Mouse (Mus musculus) kidney, postnatal 10 days (tissue): ENCODE measurements around the gene Kcnn1.

Experiments used
- DNase-seq: peaks from one replicate; pipeline ENCODE4 v3.0.0; 2021; ENCODE audit warnings: mixed read lengths

The Kcnn1 gene

DNA sequence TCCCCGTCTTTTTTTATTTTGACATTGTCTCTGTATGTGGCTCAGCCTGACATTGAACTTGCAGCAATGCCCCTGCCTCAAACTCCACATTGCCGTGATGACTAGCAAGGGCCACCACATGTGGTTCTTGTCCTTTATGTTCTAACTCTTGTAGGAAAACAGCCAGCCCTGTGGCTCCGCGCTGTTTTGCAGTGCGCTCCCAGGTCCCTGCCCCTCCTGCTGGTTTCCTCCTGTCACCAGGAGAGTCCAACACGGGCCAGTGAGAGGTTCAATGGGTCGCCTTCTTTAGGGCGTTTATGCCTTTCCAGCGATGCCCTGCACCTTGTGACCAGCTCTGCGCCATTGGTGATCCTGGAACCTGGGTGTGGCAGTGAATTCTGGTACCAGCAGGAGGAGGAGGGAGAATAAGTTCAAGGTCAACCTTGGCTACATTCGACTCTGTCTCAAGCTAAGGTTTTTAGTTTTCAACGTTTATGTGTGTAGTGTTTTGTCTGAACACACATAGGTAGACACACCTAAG is 3.0 kb upstream of the Kcnn1 start:
- DNase-seq = no peak

DNA sequence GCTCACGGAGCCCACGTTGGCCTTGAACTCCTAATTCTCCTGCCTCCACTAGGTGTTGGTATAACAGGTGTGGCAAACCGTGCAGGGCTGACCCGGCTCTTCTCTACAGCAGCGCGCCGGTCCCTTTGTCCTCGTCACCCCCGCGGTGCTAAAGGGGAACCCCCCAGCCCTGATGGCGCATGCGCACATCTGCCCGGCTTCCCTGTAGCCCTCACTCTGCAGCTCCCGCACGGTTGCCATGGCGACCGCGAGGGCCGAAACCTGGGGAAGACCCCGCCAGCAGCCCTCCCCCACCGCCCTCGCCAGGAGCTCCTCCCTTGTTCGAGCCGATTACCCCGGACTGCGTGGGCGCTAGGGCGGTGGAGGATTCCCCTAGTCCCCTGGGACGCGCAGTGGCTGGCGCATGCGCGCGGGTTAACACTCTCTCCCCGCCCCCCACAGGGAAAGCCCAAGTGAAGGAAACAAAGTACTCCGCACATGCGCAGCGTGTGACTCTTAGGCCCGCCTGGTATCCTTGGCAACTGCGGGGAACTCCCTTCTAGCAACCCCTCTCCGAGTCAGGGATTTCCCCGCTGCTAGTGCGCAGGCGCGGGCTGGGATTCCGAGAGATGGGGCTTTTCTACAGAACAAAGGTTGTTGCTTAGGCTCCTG is 2.4 kb upstream of the Kcnn1 start:
- DNase-seq = peak; percentile 99

GRCm38 (mm10) chr8:70864712-70865221 is 1.7 kb upstream of the Kcnn1 start:
- peak; percentile 49 for DNase-seq

DNA sequence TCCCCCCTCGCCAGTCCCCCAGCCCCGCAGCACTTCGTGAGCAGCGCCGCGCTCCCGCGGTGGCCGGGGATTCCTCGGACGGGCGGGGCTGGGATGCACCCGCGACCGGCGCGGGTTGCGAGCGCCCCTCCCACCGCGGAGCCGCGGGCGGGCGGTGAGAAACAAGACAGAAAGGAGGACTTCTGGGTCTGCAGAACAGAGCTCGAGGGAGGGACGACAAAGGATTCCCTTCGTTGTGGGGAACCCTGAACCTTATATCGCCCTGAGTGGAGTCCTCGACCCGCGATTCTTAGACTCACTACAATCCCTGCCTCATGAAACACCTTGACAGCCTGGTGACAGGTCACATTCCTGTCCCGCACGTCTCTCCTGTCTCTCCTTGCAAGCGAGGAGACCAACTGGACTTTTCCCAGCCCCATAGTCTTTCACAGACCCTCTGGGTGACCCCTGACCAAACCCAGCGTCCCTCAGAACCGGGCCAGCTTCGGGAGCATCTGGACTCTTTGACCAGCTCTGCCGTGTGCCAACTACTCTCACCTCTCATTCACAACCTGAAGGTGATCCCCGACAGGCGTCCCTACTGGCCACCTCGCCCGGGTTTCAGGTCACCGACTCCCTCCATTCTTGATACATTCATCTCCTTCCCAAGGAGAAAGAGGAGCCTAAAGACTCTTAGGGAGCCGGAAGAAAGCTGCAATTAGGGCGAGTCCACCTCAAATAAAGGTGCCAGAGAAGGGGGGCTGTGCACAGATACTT is 1.1 kb upstream of the Kcnn1 start:
- peak; percentile 51 for DNase-seq

DNA sequence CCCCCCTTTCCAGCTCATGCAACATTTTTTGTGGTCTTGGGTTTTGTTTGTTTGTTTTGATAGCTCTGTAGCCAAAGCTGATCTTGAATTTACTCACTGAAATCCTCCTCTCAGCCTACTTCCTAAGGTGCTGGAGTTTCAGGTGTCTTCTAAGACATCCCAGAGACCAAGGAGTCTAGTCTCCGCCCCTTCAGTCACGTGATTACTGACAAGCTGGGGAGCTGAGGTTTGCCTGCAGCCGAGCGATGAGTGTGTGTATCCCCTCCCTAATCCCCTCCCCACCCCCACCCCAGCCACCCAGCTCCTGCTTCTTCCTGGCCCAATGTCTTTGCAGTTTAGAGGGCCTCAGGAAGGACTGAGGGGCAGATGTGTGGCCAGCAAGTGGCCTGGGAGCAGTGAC is 5.5 kb downstream of the Kcnn1 start:
- no peak for DNase-seq

GRCm38 (mm10) chr8:70856541-70857197 is 6.4 kb downstream of the Kcnn1 start:
- peak; percentile 84 for DNase-seq

DNA sequence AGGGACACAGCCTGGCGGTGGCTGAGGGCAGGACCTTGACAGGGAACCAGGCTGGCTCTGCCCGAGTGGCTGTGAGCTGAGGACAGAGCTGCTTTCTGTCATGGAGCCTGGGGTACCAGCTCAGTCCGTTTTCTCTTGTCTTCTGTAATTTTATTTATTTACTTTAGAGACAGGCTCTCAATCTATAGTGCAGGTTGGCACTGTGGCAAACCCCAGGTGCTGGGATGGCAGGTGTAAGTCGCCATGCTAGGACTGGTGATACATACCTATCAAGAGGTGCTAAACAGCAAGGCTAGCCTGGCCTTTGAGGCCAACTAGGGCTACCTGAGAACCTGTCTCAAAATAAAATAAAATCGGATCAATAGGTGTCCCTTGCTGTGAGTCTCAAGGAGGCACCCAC is 7.0 kb downstream of the Kcnn1 start:
- DNase-seq = no peak

- no peak for DNase-seq
Observed at GRCm38 (mm10) chr8:70853863-70854262, 9.2 kb downstream of the Kcnn1 start.

DNA sequence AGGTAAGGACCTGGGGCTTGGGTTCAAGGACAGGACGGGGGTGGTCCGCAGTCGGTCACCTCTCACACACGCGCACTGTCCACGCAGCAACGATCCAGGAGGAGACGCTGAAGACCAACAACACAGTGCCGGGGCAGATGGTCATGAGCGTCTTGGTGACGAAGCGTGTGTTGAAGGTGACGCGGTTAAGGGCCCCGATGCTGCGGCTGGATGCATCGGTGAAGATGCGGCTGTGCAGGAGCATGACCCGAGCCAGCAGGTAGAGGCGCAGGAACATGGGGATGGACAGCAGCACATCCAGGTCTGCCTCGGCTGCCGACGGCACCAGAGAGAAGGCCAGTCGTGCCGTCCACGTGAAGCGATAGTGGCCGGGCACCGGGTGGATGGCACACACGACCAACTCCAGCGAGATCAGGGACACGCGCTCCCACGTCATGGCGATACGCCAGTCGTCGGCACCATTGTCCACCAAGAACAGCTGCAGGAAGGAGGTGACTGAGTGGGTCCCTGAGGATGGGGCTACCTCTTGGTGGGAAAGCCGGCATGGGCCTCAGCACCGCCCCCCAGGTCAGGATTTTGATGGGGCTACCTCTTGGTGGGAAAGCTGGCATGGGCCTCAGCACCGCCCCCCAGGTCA is 10.3 kb downstream of the Kcnn1 start:
- DNase-seq = no peak

DNA sequence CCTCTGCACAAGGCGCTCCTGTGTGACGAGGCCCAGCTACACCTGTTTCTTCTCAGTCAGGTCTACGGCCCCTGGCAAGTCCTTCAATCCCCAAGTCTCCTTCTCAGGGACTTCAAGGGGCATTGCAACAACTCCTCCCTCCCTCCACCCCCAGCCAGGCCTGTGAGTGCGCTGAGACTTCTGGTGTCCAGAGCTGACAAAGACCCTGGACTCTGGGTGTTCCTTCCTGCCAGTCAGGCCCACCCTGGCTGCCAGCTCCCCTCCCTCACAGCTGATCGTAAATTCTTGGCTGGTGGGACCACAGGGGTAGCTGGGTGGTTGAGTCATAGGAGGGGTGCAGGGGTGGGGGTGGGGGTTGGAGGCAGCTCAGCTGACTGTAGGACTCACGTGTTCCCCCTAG is 11.2 kb downstream of the Kcnn1 start:
- DNase-seq = no peak

- no peak for DNase-seq
Observed at GRCm38 (mm10) chr8:70850947-70851346, 12.1 kb downstream of the Kcnn1 start.

DNA sequence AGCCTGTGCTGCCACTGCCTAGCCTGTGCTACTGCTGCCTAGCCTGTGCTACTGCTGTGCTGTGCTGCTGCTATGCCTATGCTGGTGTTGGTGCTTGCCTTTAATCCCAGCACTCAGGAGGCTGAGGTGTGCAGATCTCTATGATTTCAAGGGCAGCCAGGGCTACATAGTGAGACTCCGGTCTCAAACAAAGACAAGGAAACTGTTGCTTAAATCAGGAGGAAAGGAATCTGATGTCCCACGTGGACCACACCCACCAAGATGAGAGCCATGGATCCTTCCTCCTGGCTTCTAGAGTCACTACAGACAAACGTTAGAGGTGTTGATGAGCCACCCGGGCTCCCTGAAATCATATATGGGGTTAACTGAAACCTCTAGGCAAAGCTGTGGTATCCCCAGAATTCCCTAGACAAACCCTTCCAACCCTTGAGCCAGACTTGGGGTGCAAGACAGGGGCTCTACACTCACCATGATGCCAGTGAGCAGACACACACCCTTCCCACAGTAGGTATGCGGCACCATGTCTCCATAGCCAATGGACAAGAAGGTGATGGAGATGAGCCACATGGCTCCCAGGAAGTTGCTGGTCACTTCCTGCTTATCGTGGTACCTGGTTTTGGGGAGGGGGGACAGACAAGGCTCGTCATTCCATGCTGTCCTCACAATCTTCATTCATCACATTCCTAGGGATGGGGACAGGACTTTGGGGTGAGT is 12.8 kb downstream of the Kcnn1 start:
- DNase-seq = no peak

GRCm38 (mm10) chr8:70849333-70849990 is 13.6 kb downstream of the Kcnn1 start:
- no peak for DNase-seq

DNA sequence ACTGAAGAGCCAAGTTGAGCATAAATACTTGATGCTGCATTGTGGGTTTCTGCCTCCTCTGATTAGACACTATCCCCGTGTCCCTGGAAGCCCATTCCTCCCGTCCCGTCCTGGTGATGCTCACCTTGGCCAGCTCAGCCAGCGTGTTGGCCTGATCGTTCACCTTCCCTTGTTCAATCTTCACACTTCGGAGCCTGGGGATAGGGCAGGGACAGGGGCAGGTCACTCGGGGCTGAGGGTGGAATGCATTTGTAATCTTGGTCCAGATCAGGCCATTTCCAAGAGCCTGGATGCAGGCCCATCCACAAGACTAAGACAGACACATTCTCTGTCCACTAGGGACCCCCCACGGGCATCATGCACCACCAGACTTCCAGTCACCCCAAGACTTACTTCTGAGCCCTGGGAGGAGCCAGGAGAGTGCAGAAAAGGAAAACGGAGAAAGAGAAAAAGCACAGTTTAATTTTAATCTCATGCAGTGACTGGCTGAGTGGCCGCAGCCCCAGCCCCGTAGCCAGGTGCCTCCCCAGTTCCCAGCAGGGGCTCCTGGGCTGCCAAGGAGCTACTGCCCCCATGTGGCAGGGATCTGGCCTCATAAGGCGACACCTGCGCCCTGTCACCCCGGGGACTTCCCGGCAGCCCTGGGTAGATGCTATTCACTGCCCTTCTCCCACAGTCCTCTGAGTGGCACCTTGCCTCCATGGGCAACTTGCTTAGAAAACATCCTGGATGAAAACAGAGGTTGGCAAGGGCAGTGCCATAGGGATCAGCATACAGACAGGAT is 16.5 kb downstream of the Kcnn1 start:
- no peak for DNase-seq

- DNase-seq = no peak
Observed at GRCm38 (mm10) chr8:70845108-70845507, 17.9 kb downstream of the Kcnn1 start.

DNA sequence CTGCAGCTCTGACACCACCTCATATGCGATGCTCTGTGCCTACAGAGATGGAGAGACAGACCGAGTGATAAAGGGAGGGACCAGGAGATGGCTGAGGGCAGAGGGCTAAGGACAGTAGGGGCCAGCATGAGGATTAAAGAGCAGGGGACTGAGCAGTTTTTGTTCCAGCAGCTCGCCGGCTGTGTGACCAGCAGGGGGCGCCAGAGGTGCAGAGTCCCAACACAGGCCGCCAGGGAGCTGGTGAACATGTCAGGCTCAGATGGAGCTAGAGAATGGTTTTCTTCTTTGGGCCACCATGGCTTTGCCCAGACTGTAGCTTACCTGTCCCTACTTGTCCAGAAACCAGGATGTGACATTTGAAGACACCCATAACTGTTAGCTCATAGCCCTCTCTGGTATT is 18.5 kb downstream of the Kcnn1 start:
- DNase-seq = peak; percentile 96

DNA sequence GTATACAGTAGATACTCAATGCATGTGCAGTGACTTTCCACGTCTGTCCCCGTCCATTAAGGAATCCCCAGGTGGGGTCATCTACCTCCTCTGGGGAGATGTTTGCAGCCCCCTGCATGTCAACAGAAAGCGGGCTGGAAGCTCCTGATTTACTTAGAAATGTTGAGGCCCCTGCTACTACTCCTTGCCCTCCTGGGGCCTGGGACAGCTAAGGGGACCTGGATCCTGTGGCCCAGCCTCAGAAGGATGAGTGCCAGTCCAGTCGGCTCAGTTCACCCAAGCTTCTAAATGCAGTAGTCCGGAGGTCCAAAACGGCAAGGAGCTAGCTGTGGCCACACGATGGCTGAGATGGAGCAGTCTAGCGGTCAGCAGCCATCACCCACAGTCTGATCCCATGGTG is 19.1 kb downstream of the Kcnn1 start:
- DNase-seq = no peak

DNA sequence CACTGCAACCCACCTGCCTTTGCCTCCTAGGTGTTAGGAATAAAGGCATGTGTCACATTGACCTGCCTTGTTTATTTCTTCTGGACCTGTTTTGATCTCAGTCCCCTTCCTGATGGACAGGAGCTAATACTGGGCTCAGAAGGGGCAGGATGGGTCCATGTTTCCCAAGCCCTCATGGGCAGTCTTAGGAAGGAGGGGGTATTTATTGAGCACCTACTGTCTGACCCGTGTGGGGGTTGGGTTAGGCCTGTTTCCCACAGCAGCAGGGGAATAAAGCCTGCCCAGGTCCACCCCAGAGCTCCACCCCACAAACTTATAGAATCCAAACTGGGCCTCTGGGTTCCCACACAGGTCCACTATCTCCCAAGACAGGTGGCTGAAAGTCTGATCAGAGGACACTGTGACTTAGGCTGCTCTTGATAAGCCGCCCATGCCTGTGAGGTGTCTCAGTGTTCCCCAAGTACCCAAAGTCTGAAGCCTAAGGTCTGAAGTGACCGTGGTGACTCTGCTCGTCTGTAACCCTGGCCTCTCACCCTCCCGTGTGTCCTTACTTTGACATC is 19.8 kb downstream of the Kcnn1 start:
- DNase-seq = no peak

DNA sequence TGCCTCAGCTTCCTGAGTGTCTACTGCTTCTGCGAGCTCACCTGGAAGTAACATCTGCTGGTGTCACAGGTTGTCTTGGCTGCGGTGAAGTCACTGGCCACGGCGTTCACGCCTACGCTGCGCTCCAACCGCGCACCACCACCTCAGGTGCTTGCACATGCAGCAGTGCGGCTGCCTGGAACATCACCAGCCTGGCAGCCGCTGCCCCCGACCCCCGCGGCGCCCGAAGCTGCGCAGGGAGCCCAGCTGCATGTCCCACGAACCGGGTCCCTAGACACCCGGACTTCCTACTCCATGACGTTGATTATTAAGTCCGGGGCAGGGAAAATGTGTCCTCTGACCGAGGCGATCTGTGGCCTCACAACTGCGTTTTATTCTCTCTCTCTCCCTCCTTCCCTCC is 20.6 kb downstream of the Kcnn1 start:
- DNase-seq = no peak

- DNase-seq = peak; percentile 94
Observed at GRCm38 (mm10) chr8:70841147-70842072, 21.6 kb downstream of the Kcnn1 start.
